Mouse (Mus musculus) liver, embryonic 14.5 days (tissue): ENCODE data around the gene Psmg1. TPM values are rescaled to one million over a fixed set of nuclear protein-coding genes. Genes with fewer than 3 reads are reported as not detected.
A peak's percentile ranks its signal among the peaks of the same experiment; 100 is the strongest.
"Not testable (repeated sequence)": the region's sequence is repeated elsewhere in the genome, so short reads cannot be mapped to it uniquely, and the experiment has no call there.

Experiments
- ATAC-seq: fragments of 200-750 bp; cut with Nextera tagmentation; 2 replicates; pipeline ENCODE4 v1.8.0; 2017; ENCODE audit warnings: moderate number of reproducible peaks, mild to moderate bottlenecking, moderate library complexity; ENCODE audit not compliant: insufficient read depth
- DNase-seq, 3 experiments: peaks; one replicate each; pipeline ENCODE4 v3.0.0-alpha.2; 2012 to 2013; ENCODE audit warnings: low read depth in 3 of 3, low spot score in 3 of 3
- H3K27ac ChIP-seq: fragments of 300-500 bp; sonication (generic); 2 replicates; pipeline ENCODE4 v1.5.1; 2014; ENCODE audit warnings: moderate library complexity, mild to moderate bottlenecking, control low read depth, inconsistent platforms
- H3K27me3 ChIP-seq: fragments of 300-500 bp; sonication (generic); 2 replicates; pipeline ENCODE4 v1.6.1; 2014; ENCODE audit warnings: mild to moderate bottlenecking, low read length, moderate library complexity; ENCODE audit not compliant: control insufficient read depth, insufficient read depth
- H3K36me3 ChIP-seq: fragments of 300-500 bp; sonication (generic); replicated peaks from 2 replicates; pipeline ENCODE4 v1.6.1; 2014; ENCODE audit warnings: low read depth; ENCODE audit not compliant: control insufficient read depth, insufficient read depth
- H3K4me1 ChIP-seq, 2 experiments: fragments of 200-500 bp in 1 of 2; fragments of 300-500 bp in 1 of 2; sonication (generic) in 1 of 2; replicated peaks; 2 replicates each; pipeline ENCODE4 v1.6.1; 2012 to 2014; ENCODE audit warnings: antibody characterized with exemption in 1 of 2, inconsistent platforms in 1 of 2, low read length in 1 of 2; ENCODE audit not compliant: control insufficient read depth in 2 of 2, insufficient read depth in 2 of 2
- H3K4me2 ChIP-seq: fragments of 300-500 bp; sonication (generic); 2 replicates; pipeline ENCODE4 v1.6.1; 2014; ENCODE audit warnings: low read depth, mild to moderate bottlenecking, control low read depth, moderate library complexity
- H3K4me3 ChIP-seq, 2 experiments: fragments of 200-500 bp in 1 of 2; fragments of 300-500 bp in 1 of 2; sonication (generic) in 1 of 2; 2 replicates each; pipeline ENCODE4 v1.5.1; 2012 to 2014; ENCODE audit warnings: low read depth in 2 of 2, low read length in 2 of 2, mild to moderate bottlenecking in 2 of 2, control low read depth in 1 of 2, inconsistent platforms in 1 of 2, moderate library complexity in 1 of 2; ENCODE audit not compliant: insufficient read depth in 1 of 2
- H3K9ac ChIP-seq: fragments of 300-500 bp; sonication (generic); replicated peaks from 2 replicates; pipeline ENCODE4 v1.6.1; 2014; ENCODE audit warnings: mild to moderate bottlenecking, control low read depth, moderate library complexity
- H3K9me3 ChIP-seq: fragments of 300-500 bp; sonication (generic); 2 replicates; pipeline ENCODE4 v1.6.1; 2016; ENCODE audit warnings: low read length, mixed read lengths; ENCODE audit not compliant: control insufficient read depth
- CTCF ChIP-seq: IDR thresholded peaks from 2 replicates; pipeline ENCODE4 v1.5.1; 2016; ENCODE audit warnings: antibody characterized with exemption, low read depth, control low read depth
- EP300 ChIP-seq: IDR thresholded peaks from 2 replicates; pipeline ENCODE4 v1.6.1; 2016; ENCODE audit warnings: antibody characterized with exemption, low read depth
- WGBS: fragments of 180-500 bp; shearing (Covaris S2); extraction: QIAGEN DNeasy Blood & Tissue Kit; methylation state at CpG from one replicate; pipeline ENCODE4 v1.1.7; 2014; ENCODE audit not compliant: insufficient replicate concordance; 5-methylcytosine and 5-hydroxymethylcytosine counted together
- polyA plus RNA-seq, 2 experiments: library from polyadenylated mRNA; depleted of rRNA in 1 of 2; stranded (reverse) in 1 of 2; unstranded in 1 of 2; fragments of >200 nt; fragmentation: Nextera tagmentation in 1 of 2; extraction: Ambion mirVana in 1 of 2; gene quantifications; 2 replicates each; pipeline versions ENCODE4 v1.2.1 to v1.2.3; 2012 to 2014

Psmg1 gene
- polyA plus RNA-seq, 2 experiments, result 28.9 to 43.7 TPM

DNA sequence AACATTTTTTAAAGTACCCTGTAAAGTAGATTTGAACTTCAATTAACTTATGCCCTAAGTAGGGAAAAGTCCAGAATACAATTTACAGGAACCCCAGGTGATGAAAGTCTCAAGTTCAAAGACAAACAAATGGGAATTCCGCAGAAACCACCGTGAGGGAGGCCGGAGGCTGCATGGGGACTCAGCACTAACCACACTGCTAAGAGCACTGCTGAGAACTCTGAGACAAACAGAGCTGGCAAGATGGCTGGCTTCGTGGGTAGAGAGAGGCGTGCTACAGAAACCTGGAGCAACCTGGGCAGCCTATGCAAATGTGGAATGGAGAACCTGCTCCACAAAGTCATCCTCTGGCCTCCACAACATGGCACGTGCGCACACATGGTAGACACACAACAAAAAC lies 5.4 kb upstream of the Psmg1 start:
- Histone ChIP-seq H3K27me3 (no peaks in the 10 kb centered on the region), H3K27ac (no peak overlapping the region), H3K9me3 (no peaks in the 10 kb centered on the region), H3K4me2 (no peak overlapping the region), H3K9ac (no peak overlapping the region), H3K36me3 (no peaks in the 10 kb centered on the region), H3K4me1 (peaks cover 2 to 4% of the 10 kb centered on the region in 2 experiments; a peak in 2 of 4 replicates), H3K4me3 (no peak overlapping the region)
- 75% methylated on average over 7 of the region's 7 CpGs for WGBS
- TF ChIP-seq CTCF, result no peak
- no peak for TF ChIP-seq EP300
- DNase-seq (no peak), ATAC-seq (no peak)

DNA sequence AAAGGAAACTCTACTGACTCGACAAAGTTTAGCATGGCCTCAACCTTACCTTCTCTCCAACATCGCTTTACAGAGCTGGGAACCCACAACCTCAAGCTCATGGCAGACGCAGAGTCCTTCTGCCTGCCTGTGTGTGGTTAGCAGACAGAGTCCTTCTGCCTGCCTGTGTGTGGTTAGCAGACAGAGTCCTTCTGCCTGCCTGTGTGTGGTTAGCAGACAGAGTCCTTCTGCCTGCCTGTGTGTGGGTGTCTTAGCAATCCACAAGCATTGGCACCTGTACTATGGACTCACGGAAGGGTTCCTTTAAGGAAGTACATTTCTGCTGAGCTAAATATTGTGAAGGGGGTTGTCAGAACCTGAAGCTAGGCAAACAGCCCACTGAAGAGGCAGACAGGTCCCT lies 3.8 kb upstream of the Psmg1 start:
- not testable (repeated sequence) for H3K27ac ChIP-seq, H3K9ac ChIP-seq, H3K4me3 ChIP-seq, ATAC-seq, H3K27me3 ChIP-seq, H3K4me2 ChIP-seq, H3K9me3 ChIP-seq, H3K4me1 ChIP-seq, DNase-seq, H3K36me3 ChIP-seq
- 50% methylated on average over 4 of the region's 4 CpGs for WGBS

DNA sequence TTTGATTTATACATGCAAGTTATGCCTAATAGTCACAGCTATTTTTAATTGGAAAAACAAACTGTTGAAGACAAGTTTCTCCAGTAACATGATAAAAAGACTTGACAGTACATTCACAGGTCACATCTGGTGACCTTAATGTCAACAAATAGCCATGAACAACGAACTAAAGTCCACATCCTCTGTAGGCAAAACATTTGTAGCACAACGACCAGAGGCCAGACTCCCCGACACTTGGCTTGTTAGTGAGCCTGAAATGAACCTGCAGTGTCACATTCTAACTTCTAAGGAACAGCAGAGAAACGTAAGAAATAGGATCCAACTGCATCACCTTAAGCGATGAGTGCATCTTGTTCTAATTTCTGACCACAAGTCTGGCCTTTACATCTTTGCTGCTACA lies 1.8 kb upstream of the Psmg1 start:
- Histone ChIP-seq H3K27ac (no peak overlapping the region), H3K9me3 (no peaks in the 10 kb centered on the region), H3K4me2 (no peak overlapping the region), H3K4me3 (no peak overlapping the region), H3K27me3 (no peaks in the 10 kb centered on the region), H3K36me3 (no peaks in the 10 kb centered on the region), H3K9ac (no peak overlapping the region), H3K4me1 (peaks cover 5 to 9% of the 10 kb centered on the region in 2 experiments)
- TF ChIP-seq CTCF, result no peak
- no peak for TF ChIP-seq EP300
- no peak for ATAC-seq
- WGBS, result 62% methylated on average over 5 of the region's 5 CpGs
- DNase-seq, result no peak

DNA sequence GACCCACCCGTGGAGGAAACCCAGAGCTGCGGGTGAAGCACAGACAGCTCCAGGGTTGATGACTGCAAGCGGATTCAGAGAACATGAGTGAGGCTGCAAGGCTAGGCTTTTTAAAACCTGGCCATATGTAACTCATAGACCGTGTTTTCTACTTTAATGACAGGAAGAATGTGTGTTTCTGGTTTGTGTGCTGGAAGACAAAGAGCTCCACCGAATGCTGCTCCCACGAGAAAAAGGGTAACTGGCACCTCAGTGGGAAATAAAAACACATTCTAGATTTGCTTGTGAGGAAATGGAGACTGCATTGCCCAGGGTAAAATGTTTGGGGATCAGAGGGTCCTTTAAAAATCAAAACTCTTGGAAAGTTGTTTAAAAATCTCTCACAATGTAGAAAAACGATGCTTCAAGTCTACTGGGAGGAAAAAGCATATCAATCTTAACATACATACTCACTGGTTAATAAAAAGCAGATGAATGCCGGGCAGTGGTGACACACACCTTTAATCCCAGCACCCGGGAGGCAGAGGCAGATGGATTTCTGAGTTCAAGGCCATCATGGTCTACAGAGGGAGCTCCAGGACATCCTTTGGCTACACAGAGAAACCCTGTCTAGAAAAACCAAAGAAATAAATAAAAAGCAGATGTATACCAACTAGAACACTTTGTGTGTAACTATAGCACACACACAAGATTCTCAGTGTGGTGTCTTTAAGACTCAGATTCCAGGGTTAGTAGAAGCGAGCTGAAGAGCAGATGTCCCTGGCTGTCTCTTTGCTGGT lies 551 bp upstream of the Psmg1 start:
- no peak for ATAC-seq
- peak in 2 of 3 experiments; percentile 9 to 24 for DNase-seq
- H3K4me1 ChIP-seq, result peaks cover 5 to 9% of the 10 kb centered on the region in 2 experiments
- H3K9me3 ChIP-seq, result no peaks in the 10 kb centered on the region
- peak overlapping the region; percentile 74 for H3K9ac ChIP-seq
- TF ChIP-seq CTCF (no peak), EP300 (no peak)
- H3K27me3 ChIP-seq, result no peaks in the 10 kb centered on the region
- H3K4me3 ChIP-seq, result peak overlapping the region; percentile 83 to 93
- H3K36me3 ChIP-seq, result no peaks in the 10 kb centered on the region
- H3K27ac ChIP-seq, result peak overlapping the region; percentile 7; the same call in 1 of the 2 replicates
- H3K4me2 ChIP-seq, result peak overlapping the region; percentile 93
- 8% methylated on average over 10 of the region's 10 CpGs for WGBS

DNA sequence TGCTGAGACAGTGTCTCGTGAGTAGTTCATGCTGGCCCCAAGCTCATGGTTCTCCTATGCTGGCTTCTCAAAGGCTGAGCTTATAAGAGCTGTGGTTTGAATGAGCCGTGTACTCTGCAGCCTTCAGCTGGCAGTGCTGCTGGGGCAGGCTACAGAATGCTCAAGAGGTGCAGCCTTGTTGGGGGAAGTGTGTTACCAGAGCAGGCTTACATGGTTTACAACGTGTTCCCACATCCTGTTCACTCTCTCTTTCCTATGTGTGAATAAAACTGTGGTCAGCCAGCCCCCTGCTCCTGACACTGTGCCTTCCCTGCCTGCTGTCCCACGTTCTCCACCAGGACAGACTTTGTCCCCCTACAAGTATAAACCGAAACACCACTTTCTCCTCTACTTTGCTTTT lies 5.8 kb downstream of the Psmg1 start:
- DNase-seq (no peak), ATAC-seq (no peak)
- H3K9ac ChIP-seq, result no peak overlapping the region
- H3K9me3 ChIP-seq, result no peaks in the 10 kb centered on the region
- H3K27me3 ChIP-seq, result no peaks in the 10 kb centered on the region
- WGBS, result 49% methylated on average over 5 of the region's 5 CpGs
- no peaks in the 10 kb centered on the region for H3K36me3 ChIP-seq
- H3K4me2 ChIP-seq, result no peak overlapping the region
- peaks cover 1 to 2% of the 10 kb centered on the region in 2 experiments for H3K4me1 ChIP-seq
- TF ChIP-seq EP300, result no peak
- TF ChIP-seq CTCF, result no peak
- no peak overlapping the region for H3K4me3 ChIP-seq
- no peak overlapping the region for H3K27ac ChIP-seq
